Mouse (Mus musculus) urinary bladder, postnatal 14 days (tissue): Measurements from ENCODE around the gene Mettl8.

Experiments
- DNase-seq: peaks from one replicate; pipeline ENCODE4 v3.0.0; 2021; ENCODE audit warnings: low spot score

The Mettl8 gene

GRCm38 (mm10) chr2:70978271-70978670, 77.1 kb downstream of the Mettl8 start:
- DNase-seq, result no peak

GRCm38 (mm10) chr2:70974769-70975168, 80.6 kb downstream of the Mettl8 start:
- DNase-seq, result no peak

- no peak for DNase-seq
These were observed 82.4 kb downstream of the Mettl8 start for GRCm38 (mm10) chr2:70972795-70973518.

GRCm38 (mm10) chr2:70970158-70970741, 85.1 kb downstream of the Mettl8 start:
- no peak for DNase-seq

- no peak for DNase-seq
These were observed 87.1 kb downstream of the Mettl8 start for GRCm38 (mm10) chr2:70968305-70968704.

- DNase-seq, result no peak
These were observed 88.2 kb downstream of the Mettl8 start for GRCm38 (mm10) chr2:70967216-70967615.

GRCm38 (mm10) chr2:70964809-70965208, 90.6 kb downstream of the Mettl8 start:
- DNase-seq, result no peak

GRCm38 (mm10) chr2:70962921-70963320, 92.5 kb downstream of the Mettl8 start:
- DNase-seq, result no peak

- DNase-seq, result no peak
These were observed 94.1 kb downstream of the Mettl8 start for GRCm38 (mm10) chr2:70961086-70961941.

GRCm38 (mm10) chr2:70960090-70960489, 95.3 kb downstream of the Mettl8 start:
- DNase-seq, result no peak

- no peak for DNase-seq
These were observed 96.0 kb downstream of the Mettl8 start for GRCm38 (mm10) chr2:70959337-70959736.

GRCm38 (mm10) chr2:70958536-70958935, 96.8 kb downstream of the Mettl8 start:
- DNase-seq, result no peak

GRCm38 (mm10) chr2:70953616-70954015, 101.8 kb downstream of the Mettl8 start:
- DNase-seq, result no peak

- no peak for DNase-seq
These were observed 103.4 kb downstream of the Mettl8 start for GRCm38 (mm10) chr2:70951944-70952343.

- peak; percentile 5 for DNase-seq
These were observed 110.7 kb downstream of the Mettl8 start for GRCm38 (mm10) chr2:70944511-70945305.

GRCm38 (mm10) chr2:70940826-70941225, 114.6 kb downstream of the Mettl8 start:
- DNase-seq, result no peak

- no peak for DNase-seq
These were observed 116.4 kb downstream of the Mettl8 start for GRCm38 (mm10) chr2:70938844-70939494.

GRCm38 (mm10) chr2:70934772-70935171, 120.6 kb downstream of the Mettl8 start:
- no peak for DNase-seq

- no peak for DNase-seq
These were observed 121.9 kb downstream of the Mettl8 start for GRCm38 (mm10) chr2:70933516-70933915.

GRCm38 (mm10) chr2:70932965-70933364, 122.4 kb downstream of the Mettl8 start:
- no peak for DNase-seq

GRCm38 (mm10) chr2:70930631-70931288, 124.6 kb downstream of the Mettl8 start:
- no peak for DNase-seq
